Mouse (Mus musculus) stomach, embryonic 14.5 days (tissue): ENCODE measurements around the gene Tldc1. TPM values are rescaled to one million over a fixed set of nuclear protein-coding genes. Genes with fewer than 3 reads are reported as not detected.

ENCODE experiments used
- ATAC-seq: fragments of 200-750 bp; cut with Nextera tagmentation; 2 replicates; pipeline ENCODE4 v1.8.0; 2017; ENCODE audit warnings: low read depth, moderate TSS enrichment; ENCODE audit not compliant: insufficient number of reproducible peaks, insufficient read depth, low FRiP score
- H3K27ac ChIP-seq: fragments of 300-500 bp; sonication (generic); 2 replicates; pipeline ENCODE4 v1.5.1; 2014; ENCODE audit warnings: mild to moderate bottlenecking, low read length, moderate library complexity, mixed read lengths
- H3K27me3 ChIP-seq: fragments of 300-500 bp; sonication (generic); 2 replicates; pipeline ENCODE4 v1.6.1; 2014; ENCODE audit warnings: low read length, control low read depth, mixed read lengths; ENCODE audit not compliant: control insufficient read depth, insufficient read depth
- H3K36me3 ChIP-seq: fragments of 300-500 bp; sonication (generic); 2 replicates; pipeline ENCODE4 v1.6.1; 2014; ENCODE audit warnings: mild to moderate bottlenecking, control low read depth, low read length, moderate library complexity, mixed read lengths; ENCODE audit not compliant: control insufficient read depth, insufficient read depth
- H3K4me1 ChIP-seq: fragments of 300-500 bp; sonication (generic); 2 replicates; pipeline ENCODE4 v1.6.1; 2014; ENCODE audit warnings: low read length, control low read depth, mixed read lengths; ENCODE audit not compliant: control insufficient read depth, insufficient read depth
- H3K4me2 ChIP-seq: fragments of 300-500 bp; sonication (generic); replicated peaks from 2 replicates; pipeline ENCODE4 v1.6.1; 2014; ENCODE audit warnings: low read depth, low read length, control low read depth
- H3K4me3 ChIP-seq: fragments of 300-500 bp; sonication (generic); 2 replicates; pipeline ENCODE4 v1.5.1; 2014; ENCODE audit warnings: low read depth, low read length, control low read depth
- H3K9ac ChIP-seq: fragments of 300-500 bp; sonication (generic); replicated peaks from 2 replicates; pipeline ENCODE4 v1.6.1; 2014; ENCODE audit warnings: low read depth, mild to moderate bottlenecking, control low read depth, low read length, moderate library complexity, mixed read lengths
- H3K9me3 ChIP-seq: fragments of 300-500 bp; sonication (generic); 2 replicates; pipeline ENCODE4 v1.6.1; 2016; ENCODE audit warnings: low read depth, low read length, control low read depth; ENCODE audit not compliant: control insufficient read depth
- WGBS: fragments of 180-500 bp; shearing (Covaris S2); extraction: QIAGEN DNeasy Blood & Tissue Kit; methylation state at CpG from one replicate; pipeline ENCODE4 v1.1.7; 2014; 5-methylcytosine and 5-hydroxymethylcytosine counted together
- polyA plus RNA-seq: library from polyadenylated mRNA; unstranded; fragments of >200 nt; fragmentation: Nextera tagmentation; extraction: Ambion mirVana; gene quantifications from 2 replicates; pipeline ENCODE4 v1.2.1, GENCODE M21; 2014

The Tldc1 gene
- polyA plus RNA-seq, 1 experiment from 2014 or later = 11.7 TPM

- Histone ChIP-seq H3K27ac (no peak overlapping the region), H3K4me1 (peaks cover 16% of the 10 kb centered on the region), H3K27me3 (no peaks in the 10 kb centered on the region), H3K9ac (no peak overlapping the region), H3K36me3 (no peaks in the 10 kb centered on the region), H3K4me3 (no peak overlapping the region), H3K4me2 (no peak overlapping the region), H3K9me3 (no peaks in the 10 kb centered on the region)
- 84% methylated on average over 7 of the region's 7 CpGs for WGBS
- no peak for ATAC-seq
These were observed 1.5 kb downstream of the Tldc1 start for GRCm38 (mm10) chr8:119776668-119777245.

GRCm38 (mm10) chr8:119765761-119766444 lies 12.3 kb downstream of the Tldc1 start:
- no peak for ATAC-seq
- no peak overlapping the region for H3K4me3 ChIP-seq
- H3K27me3 ChIP-seq = no peaks in the 10 kb centered on the region
- H3K4me2 ChIP-seq = no peak overlapping the region
- no peak overlapping the region for H3K9ac ChIP-seq
- no peaks in the 10 kb centered on the region for H3K4me1 ChIP-seq
- H3K9me3 ChIP-seq = no peaks in the 10 kb centered on the region
- 68% methylated on average over 22 of the region's 22 CpGs for WGBS
- peaks cover 11% of the 10 kb centered on the region for H3K36me3 ChIP-seq
- no peak overlapping the region for H3K27ac ChIP-seq

GRCm38 (mm10) chr8:119765311-119765710 lies 12.9 kb downstream of the Tldc1 start:
- H3K9me3 ChIP-seq = no peaks in the 10 kb centered on the region
- H3K4me3 ChIP-seq = no peak overlapping the region
- WGBS = 83% methylated on average over 10 of the region's 10 CpGs
- H3K36me3 ChIP-seq = peaks cover 11% of the 10 kb centered on the region
- no peak overlapping the region for H3K27ac ChIP-seq
- no peak overlapping the region for H3K9ac ChIP-seq
- H3K27me3 ChIP-seq = no peaks in the 10 kb centered on the region
- no peak overlapping the region for H3K4me2 ChIP-seq
- no peaks in the 10 kb centered on the region for H3K4me1 ChIP-seq
- no peak for ATAC-seq

GRCm38 (mm10) chr8:119762226-119763220 lies 15.7 kb downstream of the Tldc1 start:
- no peak overlapping the region for H3K9ac ChIP-seq
- peaks cover 11% of the 10 kb centered on the region for H3K36me3 ChIP-seq
- no peaks in the 10 kb centered on the region for H3K4me1 ChIP-seq
- no peak for ATAC-seq
- no peaks in the 10 kb centered on the region for H3K9me3 ChIP-seq
- H3K27me3 ChIP-seq = no peaks in the 10 kb centered on the region
- no peak overlapping the region for H3K4me3 ChIP-seq
- H3K4me2 ChIP-seq = no peak overlapping the region
- no peak overlapping the region for H3K27ac ChIP-seq
- 87% methylated on average over 21 of the region's 21 CpGs for WGBS

GRCm38 (mm10) chr8:119761692-119762091 lies 16.5 kb downstream of the Tldc1 start:
- Histone ChIP-seq H3K4me2 (no peak overlapping the region), H3K4me3 (no peak overlapping the region), H3K27me3 (no peaks in the 10 kb centered on the region), H3K9me3 (no peaks in the 10 kb centered on the region), H3K9ac (no peak overlapping the region), H3K36me3 (peaks cover 11% of the 10 kb centered on the region), H3K27ac (no peak overlapping the region), H3K4me1 (no peaks in the 10 kb centered on the region)
- no peak for ATAC-seq
- WGBS = 87% methylated on average over 11 of the region's 11 CpGs

- Histone ChIP-seq H3K4me2 (no peak overlapping the region), H3K9ac (no peak overlapping the region), H3K4me1 (no peaks in the 10 kb centered on the region), H3K36me3 (peaks cover 3% of the 10 kb centered on the region; the same call in 1 of the 2 replicates), H3K4me3 (no peak overlapping the region), H3K9me3 (no peaks in the 10 kb centered on the region), H3K27ac (no peak overlapping the region), H3K27me3 (no peaks in the 10 kb centered on the region)
- ATAC-seq = no peak
- 66% methylated on average over 5 of the region's 5 CpGs for WGBS
These were observed 21.7 kb downstream of the Tldc1 start for GRCm38 (mm10) chr8:119756538-119756937.

- no peak overlapping the region for H3K4me3 ChIP-seq
- no peak overlapping the region for H3K27ac ChIP-seq
- H3K9me3 ChIP-seq = no peaks in the 10 kb centered on the region
- 67% methylated on average over 2 of the region's 2 CpGs for WGBS
- no peaks in the 10 kb centered on the region for H3K36me3 ChIP-seq
- no peak overlapping the region for H3K9ac ChIP-seq
- no peaks in the 10 kb centered on the region for H3K4me1 ChIP-seq
- no peaks in the 10 kb centered on the region for H3K27me3 ChIP-seq
- no peak for ATAC-seq
- peak overlapping the region; percentile 31 for H3K4me2 ChIP-seq
These were observed 22.1 kb downstream of the Tldc1 start for GRCm38 (mm10) chr8:119756147-119756461.
